Mouse (Mus musculus) ES-CJ7 (cell line): Measurements from ENCODE around the gene Rras2.

Experiments
- DNase-seq: peaks from one replicate; pipeline ENCODE4 v3.0.0; 2011; ENCODE audit warnings: low read depth, low spot score

Rras2 gene

GRCm38 (mm10) chr7:114117444-114117905 is at the start of gene Rras2:
TSS of gene Rras2 (minus strand) at chr7:114117781.
- peak; percentile 91 for DNase-seq

- DNase-seq: no peak
Observed at GRCm38 (mm10) chr7:114162975-114163374, 45.4 kb upstream of the Rras2 start.

GRCm38 (mm10) chr7:114161101-114161500 is 43.5 kb upstream of the Rras2 start:
- DNase-seq: no peak

DNA sequence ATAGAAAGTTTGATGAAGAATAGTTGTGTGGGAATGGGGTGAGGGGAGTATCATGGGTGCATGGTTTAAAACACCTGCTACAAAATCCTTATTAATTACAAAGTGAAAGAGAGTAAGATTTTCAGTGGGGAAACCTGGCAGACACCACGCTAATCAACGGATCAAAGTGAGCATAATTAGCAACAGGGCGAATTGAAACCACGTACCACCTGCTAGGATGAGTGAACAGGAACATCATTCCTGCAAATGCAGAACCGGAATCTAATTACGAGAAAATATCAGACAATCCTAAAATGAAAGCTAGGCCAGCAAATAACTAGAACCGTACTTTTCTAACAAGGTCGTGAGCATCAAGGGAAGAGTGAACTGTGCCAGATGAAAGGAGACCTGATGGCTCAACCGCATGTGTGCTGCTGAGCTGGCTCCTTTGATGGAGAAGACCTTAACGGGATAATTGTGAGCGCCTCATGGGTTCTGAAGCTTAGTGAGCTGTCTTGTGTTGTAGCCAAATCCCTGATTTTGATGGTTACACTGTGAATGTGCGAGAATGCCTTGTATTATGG is 40.2 kb upstream of the Rras2 start:
- no peak for DNase-seq

DNA sequence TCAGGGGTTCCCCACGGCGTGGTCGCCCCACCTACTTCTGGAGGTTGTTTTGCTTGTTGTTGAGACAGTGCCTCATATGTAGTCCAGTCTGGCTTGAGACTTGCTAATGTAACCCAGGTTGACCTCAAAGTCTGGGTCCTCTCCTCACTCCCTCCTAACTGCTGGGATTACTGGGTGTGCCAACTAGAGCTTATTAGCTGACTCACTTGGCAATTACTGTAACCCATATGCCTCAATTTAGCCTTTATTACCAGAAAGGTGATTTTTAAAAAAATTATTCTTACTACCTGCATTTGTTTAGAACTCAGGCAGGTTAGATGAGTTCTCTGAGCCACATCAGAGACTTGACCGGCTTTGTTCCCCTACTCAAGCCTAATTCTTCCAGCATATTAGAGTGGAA is 38.8 kb upstream of the Rras2 start:
- no peak for DNase-seq

DNA sequence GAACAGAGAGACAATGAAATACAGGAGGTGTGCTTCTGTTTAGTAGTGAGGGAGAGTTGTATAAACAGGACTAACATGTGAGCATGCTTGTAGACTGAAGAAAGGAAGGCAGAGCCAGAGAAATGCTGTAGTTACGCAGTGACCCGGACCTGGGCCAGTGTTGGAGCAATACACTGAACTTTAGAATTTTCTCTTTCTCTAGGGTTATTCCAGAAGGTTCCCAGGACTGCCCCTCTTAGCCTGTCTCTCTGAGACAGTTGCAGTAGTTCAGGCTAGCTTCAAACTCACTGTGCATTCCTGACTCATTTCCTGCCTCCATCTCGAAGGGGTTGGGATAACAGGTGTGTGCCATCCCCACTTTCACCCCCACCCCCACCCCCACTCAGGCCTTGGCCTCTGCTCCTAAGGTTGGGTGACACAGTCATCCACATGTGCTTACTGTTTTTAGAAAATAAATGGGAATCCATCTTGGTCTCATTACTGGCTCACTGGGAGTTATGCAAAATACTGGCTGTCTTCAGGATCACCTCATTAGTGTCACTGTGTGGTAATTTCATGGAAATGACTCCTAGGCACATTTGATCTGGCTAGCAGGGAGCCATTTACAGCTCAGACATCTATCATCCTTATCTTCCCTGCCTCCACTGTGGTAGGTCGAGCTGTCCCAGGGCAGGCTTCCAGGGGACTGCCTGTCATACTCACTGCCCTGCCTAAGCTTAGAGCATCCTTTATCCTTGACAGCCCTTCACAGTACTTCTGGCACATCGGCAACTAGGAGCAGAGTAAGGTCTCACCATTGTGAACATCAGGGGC is 37.7 kb upstream of the Rras2 start:
- no peak for DNase-seq

DNA sequence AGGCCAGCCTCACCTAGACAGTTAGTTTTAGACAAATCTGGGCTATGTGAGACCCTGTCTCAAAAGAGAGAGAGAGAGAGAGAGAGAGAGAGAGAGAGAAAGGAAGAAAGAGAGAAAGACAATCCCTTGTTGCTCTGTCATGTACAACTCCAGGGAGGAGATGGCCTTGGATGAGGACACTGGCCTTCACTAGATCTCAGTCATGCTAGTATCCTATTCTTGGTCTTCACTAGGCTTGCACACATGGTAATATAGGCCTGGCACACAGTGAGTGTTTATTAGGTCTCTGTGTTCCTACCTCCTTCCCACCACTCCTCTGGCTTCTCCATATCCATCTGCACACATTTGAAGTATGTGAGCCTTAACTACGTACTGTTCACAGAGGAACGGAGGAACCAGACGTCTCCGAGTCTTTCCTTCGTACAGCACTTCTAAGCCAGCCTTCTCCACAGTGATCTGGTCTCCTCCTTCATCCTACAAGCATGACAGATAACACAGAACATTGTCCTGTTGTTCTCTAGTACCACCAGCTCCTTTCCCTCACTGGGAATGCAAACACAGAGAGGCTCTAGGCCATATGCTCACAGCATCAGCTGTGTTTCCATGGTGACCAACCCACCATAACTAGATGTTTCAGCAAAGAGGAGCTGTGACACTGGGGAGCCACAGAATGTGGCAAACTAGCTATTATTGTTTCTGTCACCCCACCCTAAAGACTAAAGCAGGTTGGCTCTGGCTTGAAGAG is 33.6 kb upstream of the Rras2 start:
- no peak for DNase-seq

DNA sequence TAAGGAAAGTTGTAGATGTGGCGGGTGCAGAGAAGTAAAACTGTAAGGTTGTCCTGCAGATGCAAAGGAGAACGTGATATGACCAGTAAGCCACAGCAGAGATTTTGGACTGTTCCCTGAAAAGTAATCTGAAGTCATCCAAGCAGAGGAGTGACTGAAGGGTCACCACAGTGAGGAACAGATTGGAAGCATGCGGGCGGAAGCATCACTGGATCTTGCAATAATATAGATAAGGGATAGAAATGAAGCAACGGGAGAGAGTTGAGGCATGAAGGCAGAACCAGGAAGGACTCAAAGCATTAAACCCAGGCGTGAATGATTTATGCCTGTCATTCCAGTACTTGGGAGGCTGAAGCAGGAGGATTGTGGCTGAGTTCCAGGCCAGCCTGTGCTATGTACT is 32.0 kb upstream of the Rras2 start:
- DNase-seq: no peak

- DNase-seq: no peak
Observed at GRCm38 (mm10) chr7:114149135-114149534, 31.6 kb upstream of the Rras2 start.

DNA sequence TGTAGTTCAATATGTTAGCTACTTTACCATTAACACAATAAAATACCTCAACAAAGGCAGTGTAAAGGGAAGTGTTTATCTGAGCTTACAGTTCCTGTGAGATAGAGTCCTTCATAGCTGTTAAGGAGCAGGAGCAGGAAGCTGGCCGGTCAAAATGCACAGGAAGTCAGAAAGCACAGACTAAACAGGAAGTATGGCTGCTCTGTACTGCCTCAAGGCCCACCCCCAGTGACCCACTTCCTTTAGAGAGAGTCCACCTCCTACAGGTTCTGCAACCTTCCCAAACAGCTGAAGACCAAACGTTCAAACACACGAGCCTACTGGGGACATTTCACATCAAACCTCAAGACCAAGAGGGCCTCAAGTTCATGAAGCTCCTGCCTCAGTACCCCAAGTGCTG is 28.3 kb upstream of the Rras2 start:
- no peak for DNase-seq

DNA sequence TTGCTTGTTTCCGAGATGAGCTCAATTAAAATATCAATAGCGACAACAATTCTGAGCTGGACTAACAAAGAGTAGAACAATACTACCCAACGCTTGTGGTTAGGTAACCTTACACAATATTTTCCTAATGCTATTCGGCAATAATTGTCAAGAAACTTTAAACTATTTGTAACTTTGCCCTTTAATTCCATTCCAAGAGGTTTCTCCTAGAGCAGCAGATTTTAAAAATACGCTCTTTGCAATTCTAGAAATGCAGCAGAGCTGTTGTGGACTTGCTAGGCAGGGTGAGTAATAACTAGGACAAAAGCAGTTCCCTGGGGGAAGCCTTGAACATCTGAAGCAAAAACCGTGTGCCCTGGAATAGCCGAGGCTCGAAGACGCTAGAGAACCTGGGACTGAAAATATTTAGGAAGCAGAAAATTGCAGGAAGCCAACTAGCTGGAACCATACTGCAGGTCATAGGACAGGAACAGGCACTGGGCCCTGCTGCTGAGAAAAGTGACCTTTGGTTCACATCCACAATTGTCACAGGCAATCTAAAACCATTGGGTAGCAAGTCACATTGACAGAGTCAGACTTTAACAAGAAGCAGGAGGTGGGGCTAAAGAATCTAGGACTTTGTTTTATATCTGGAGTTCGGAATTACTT is 24.7 kb upstream of the Rras2 start:
- no peak for DNase-seq

- DNase-seq: no peak
Observed at GRCm38 (mm10) chr7:114140026-114140425, 22.4 kb upstream of the Rras2 start.

DNA sequence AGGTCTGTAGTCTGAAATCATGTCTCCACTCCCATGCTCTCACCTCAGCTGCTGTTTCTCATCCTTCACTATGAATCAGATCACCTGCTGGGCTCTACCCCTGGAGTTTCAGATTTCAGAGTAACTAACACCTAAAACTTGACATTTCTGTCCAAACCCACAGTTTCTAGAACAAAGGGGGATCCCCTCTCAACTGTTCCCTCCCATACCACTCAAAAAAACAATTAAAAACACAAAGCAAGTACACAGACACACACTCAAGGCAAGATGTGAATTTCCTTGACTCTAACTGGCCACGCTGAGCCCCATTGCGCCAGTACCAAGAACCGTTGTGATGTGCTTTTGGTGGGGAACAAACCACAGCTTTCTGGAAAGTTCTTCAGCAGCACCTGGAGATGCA is 21.8 kb upstream of the Rras2 start:
- no peak for DNase-seq

- no peak for DNase-seq
Observed at GRCm38 (mm10) chr7:114138261-114138660, 20.7 kb upstream of the Rras2 start.

DNA sequence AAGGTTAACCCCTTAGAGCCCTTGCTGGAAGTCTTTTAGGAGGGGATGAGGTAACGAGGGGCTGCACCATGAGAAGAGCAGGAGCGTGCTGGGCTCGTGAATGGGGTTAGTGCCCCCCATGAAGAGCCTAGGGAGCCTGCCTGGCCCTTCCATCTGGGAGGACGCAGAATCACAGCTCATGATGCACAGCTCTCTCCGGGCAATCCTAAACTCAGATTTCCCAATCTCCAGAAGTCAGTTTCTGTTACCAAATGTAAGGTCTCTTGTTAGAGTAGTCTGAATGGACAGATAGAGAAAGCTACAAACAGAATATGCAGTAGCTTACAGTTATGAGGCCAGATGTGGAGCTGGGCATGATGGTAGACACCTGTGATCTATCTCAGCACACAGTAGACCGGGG is 17.6 kb upstream of the Rras2 start:
- DNase-seq: no peak

GRCm38 (mm10) chr7:114133957-114134356 is 16.4 kb upstream of the Rras2 start:
- peak; percentile 79 for DNase-seq

DNA sequence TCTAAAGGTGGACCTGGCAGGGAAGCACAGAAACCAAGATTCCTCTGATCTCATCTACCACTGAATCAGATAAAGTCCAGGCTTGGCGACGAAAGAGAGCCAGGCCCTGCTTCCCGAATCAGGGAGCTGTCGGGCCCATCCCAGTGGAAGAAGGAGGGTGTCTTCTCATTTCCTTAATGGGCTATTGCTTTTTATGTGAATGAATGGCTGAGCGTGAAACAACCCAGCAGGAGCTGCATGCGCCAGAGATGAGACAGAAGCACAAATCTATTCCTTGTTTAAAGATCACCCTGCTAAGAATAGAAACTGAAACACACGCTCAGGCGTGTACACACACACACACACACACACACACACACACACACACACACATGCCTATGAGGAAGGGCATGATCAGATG is 14.7 kb upstream of the Rras2 start:
- DNase-seq: no peak

GRCm38 (mm10) chr7:114129281-114129680 is 11.7 kb upstream of the Rras2 start:
- DNase-seq: peak; percentile 60

DNA sequence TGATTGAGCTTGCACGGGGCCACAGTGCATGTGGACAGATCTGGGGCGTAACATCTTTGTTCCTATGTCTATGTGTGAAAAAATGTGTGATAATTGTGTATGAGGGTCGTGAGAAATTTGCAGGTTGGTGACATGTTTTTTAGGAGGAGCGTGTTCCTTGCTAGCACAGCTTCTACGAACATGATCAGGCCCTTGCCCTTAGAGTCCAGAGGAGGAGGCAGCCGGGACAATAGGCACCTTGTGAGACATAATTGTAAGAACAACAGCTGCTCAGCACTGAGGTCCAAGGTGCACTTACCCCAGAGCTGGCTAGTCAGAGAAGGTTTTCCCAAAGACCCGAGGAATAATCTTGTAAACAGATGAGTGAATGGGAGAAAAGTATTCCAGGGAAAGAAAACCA is 599 bp upstream of the Rras2 start:
- no peak for DNase-seq

GRCm38 (mm10) chr7:114116711-114117351 is 750 bp downstream of the Rras2 start:
- peak; percentile 63 for DNase-seq

DNA sequence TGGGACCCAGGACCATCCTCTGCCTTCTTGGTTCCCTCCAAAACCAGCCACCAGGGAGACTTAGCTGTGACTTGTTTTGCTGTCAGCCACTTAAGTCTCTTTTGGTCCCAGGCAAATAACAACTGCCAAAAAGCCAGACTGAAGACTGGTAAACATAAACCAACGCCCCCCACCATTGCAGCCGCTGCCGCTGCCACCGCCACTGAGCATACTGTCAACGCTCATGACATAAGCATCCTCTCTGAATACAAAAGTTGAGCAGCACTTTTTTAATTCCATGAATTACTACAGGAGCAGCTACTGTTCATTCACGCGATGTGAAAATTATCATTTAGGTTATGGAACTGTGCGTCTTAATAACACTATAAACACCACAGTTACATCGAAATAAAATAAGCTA is 1.6 kb downstream of the Rras2 start:
- no peak for DNase-seq

- no peak for DNase-seq
Observed at GRCm38 (mm10) chr7:114114976-114115375, 2.6 kb downstream of the Rras2 start.
